Mouse (Mus musculus): Measurements from ENCODE around the gene Nav2.
A peak's percentile ranks its signal among the peaks of the same experiment; 100 is the strongest.

The Nav2 gene

GRCm38 (mm10) chr7:49010739-49011138, 102.2 kb downstream of the Nav2 start:
- DNase-seq, result no peak

- DNase-seq, result no peak
Observed at GRCm38 (mm10) chr7:49012027-49012426, 103.5 kb downstream of the Nav2 start.

GRCm38 (mm10) chr7:49014480-49014879, 106.0 kb downstream of the Nav2 start:
- no peak for DNase-seq

- DNase-seq, result no peak
Observed at GRCm38 (mm10) chr7:49015297-49015696, 106.8 kb downstream of the Nav2 start.

- no peak for DNase-seq
Observed at GRCm38 (mm10) chr7:49016088-49016487, 107.6 kb downstream of the Nav2 start.

GRCm38 (mm10) chr7:49017794-49018193, 109.3 kb downstream of the Nav2 start:
- no peak for DNase-seq

- DNase-seq, result no peak
Observed at GRCm38 (mm10) chr7:49018478-49018914, 110.0 kb downstream of the Nav2 start.

- DNase-seq, result no peak
Observed at GRCm38 (mm10) chr7:49025026-49025815, 116.7 kb downstream of the Nav2 start.

GRCm38 (mm10) chr7:49025991-49026390, 117.5 kb downstream of the Nav2 start:
- DNase-seq, result no peak

GRCm38 (mm10) chr7:49026466-49026865, 118.0 kb downstream of the Nav2 start:
- DNase-seq, result no peak

- peak; percentile 12 for DNase-seq
Observed at GRCm38 (mm10) chr7:49029282-49030012, 120.9 kb downstream of the Nav2 start.

- DNase-seq, result no peak
Observed at GRCm38 (mm10) chr7:49032216-49032615, 123.7 kb downstream of the Nav2 start.

- DNase-seq, result no peak
Observed at GRCm38 (mm10) chr7:49034253-49034652, 125.7 kb downstream of the Nav2 start.

GRCm38 (mm10) chr7:49040163-49040562, 131.6 kb downstream of the Nav2 start:
- DNase-seq, result no peak

- DNase-seq, result no peak
Observed at GRCm38 (mm10) chr7:49041334-49042070, 133.0 kb downstream of the Nav2 start.

GRCm38 (mm10) chr7:49045499-49046346, 137.2 kb downstream of the Nav2 start:
- DNase-seq, result no peak

- DNase-seq, result no peak
Observed at GRCm38 (mm10) chr7:49046347-49046989, 138.0 kb downstream of the Nav2 start.

GRCm38 (mm10) chr7:49047336-49047735, 138.8 kb downstream of the Nav2 start:
- no peak for DNase-seq

- no peak for DNase-seq
Observed at GRCm38 (mm10) chr7:49052871-49053618, 144.5 kb downstream of the Nav2 start.

GRCm38 (mm10) chr7:49055273-49055672, 146.8 kb downstream of the Nav2 start:
- no peak for DNase-seq
